In genomic region chr1:174044431-174044830, GRCm38 (mm10) we compare ENCODE assay signal across 40 mouse cellular contexts. TPM values are rescaled to one million over a fixed set of nuclear protein-coding genes. Genes with fewer than 3 reads are reported as not detected.
DNase-seq lines count a peak whose midpoint lies in the region; ATAC-seq lines count a peak whose summit lies in the region.
"Had no signal": no experiment of that assay in that cellular context is flagged by ENCODE, and none has a peak within 500 bp of the region (broad histone marks: within the 10 kb centered on the region; RNA-seq: fewer than 3 reads in every experiment).

No protein-coding gene starts in this region.

- peak; percentile 11 for DNase-seq in embryonic facial prominence, embryonic 14.5 days (ENCODE audit: low spot score)
- DNase-seq in embryonic facial prominence, embryonic 10.5 days (ENCODE audit: low spot score), result no peak
- DNase-seq in heart, adult 18-20 months, result peak; percentile 65 to 80
- no peak for DNase-seq in heart, postnatal 25 days (ENCODE audit: low spot score)
- peak; percentile 12 to 45 for DNase-seq in lung, adult 18-20 months
- no peak for DNase-seq in lung, postnatal 4 days
- DNase-seq in adipocyte (ENCODE audit: low spot score), result peak; percentile 72
- DNase-seq in cerebellum, adult 8-10 months, result no peak
- DNase-seq: adrenal gland, postnatal 25 days; cerebellum, adult 11-12 months; cerebellum, postnatal 10 days; kidney, postnatal 10 days; layer of hippocampus, postnatal 36 days; left cerebral cortex, postnatal 4 days; liver; right cerebral cortex, adult 18-20 months; thymus, adult 18-20 months; thymus, postnatal 25 days had no signal

- H3K9me3 ChIP-seq in embryonic facial prominence, embryonic 14.5 days (ENCODE audit: control insufficient read depth, low read length), result no peaks in the 10 kb centered on the region
- no peaks in the 10 kb centered on the region for H3K9me3 ChIP-seq in embryonic facial prominence, embryonic 10.5 days
- H3K9me3 ChIP-seq: forebrain, embryonic 10.5 days; heart, embryonic 15.5 days; lung, embryonic 15.5 days; neural tube, embryonic 12.5 days had no signal

- no peaks in the 10 kb centered on the region for H3K27me3 ChIP-seq in embryonic facial prominence, embryonic 14.5 days (replicated peaks; ENCODE audit: control insufficient read depth, insufficient read depth, low read length)
- H3K27me3 ChIP-seq in embryonic facial prominence, embryonic 10.5 days (replicated peaks; ENCODE audit: low read depth, poor library complexity, severe bottlenecking), result no peaks in the 10 kb centered on the region
- H3K27me3 ChIP-seq: heart, embryonic 15.5 days; lung, embryonic 15.5 days; neural tube, embryonic 12.5 days; Patski had no signal

- ATAC-seq in embryonic facial prominence, embryonic 14.5 days (ENCODE audit: low read depth), result no peak
- ATAC-seq: forebrain, embryonic 16.5 days; intestine, postnatal 0 days; midbrain, embryonic 16.5 days; Patski had no signal

- no peak overlapping the region for H3K4me2 ChIP-seq in embryonic facial prominence, embryonic 14.5 days (ENCODE audit: low read depth, low read length)
- H3K4me2 ChIP-seq: heart, embryonic 15.5 days; hindbrain, embryonic 14.5 days; lung, embryonic 15.5 days; midbrain, embryonic 11.5 days; neural tube, embryonic 12.5 days had no signal

- H3K27ac ChIP-seq in embryonic facial prominence, embryonic 14.5 days (replicated peaks; ENCODE audit: low read depth, low read length), result no peak overlapping the region
- no peak overlapping the region for H3K27ac ChIP-seq in embryonic facial prominence, embryonic 10.5 days (replicated peaks)
- H3K27ac ChIP-seq: forebrain, embryonic 10.5 days; heart, embryonic 15.5 days; hindbrain, embryonic 14.5 days; liver, embryonic 14.5 days; lung, embryonic 15.5 days; neural tube, embryonic 12.5 days; stomach, postnatal 0 days had no signal

- no peaks in the 10 kb centered on the region for H3K36me3 ChIP-seq in embryonic facial prominence, embryonic 14.5 days (ENCODE audit: control insufficient read depth, insufficient read depth, low read length)
- no peaks in the 10 kb centered on the region for H3K36me3 ChIP-seq in embryonic facial prominence, embryonic 10.5 days (replicated peaks)
- H3K36me3 ChIP-seq: forebrain, embryonic 10.5 days; G1E; heart, embryonic 15.5 days; lung, embryonic 15.5 days; neural tube, embryonic 12.5 days had no signal

- 47% methylated on average over 2 of the region's 2 CpGs for WGBS in embryonic facial prominence, embryonic 14.5 days
- WGBS in embryonic facial prominence, embryonic 10.5 days, result 71% methylated on average over 2 of the region's 2 CpGs

- intact Hi-C loops in heart, postnatal 25 days (cut with DNase I), result no loop called here

- no peaks in the 10 kb centered on the region for H3K4me1 ChIP-seq in embryonic facial prominence, embryonic 14.5 days (ENCODE audit: control insufficient read depth, insufficient read depth, low read length)
- H3K4me1 ChIP-seq in embryonic facial prominence, embryonic 10.5 days, result no peaks in the 10 kb centered on the region
- H3K4me1 ChIP-seq: forebrain, embryonic 10.5 days; heart, embryonic 15.5 days; neural tube, embryonic 12.5 days had no signal

- no peak overlapping the region for H3K4me3 ChIP-seq in embryonic facial prominence, embryonic 14.5 days (ENCODE audit: low read depth, low read length)
- no peak overlapping the region for H3K4me3 ChIP-seq in embryonic facial prominence, embryonic 10.5 days
- H3K4me3 ChIP-seq: forebrain, embryonic 10.5 days; heart, embryonic 15.5 days; lung, embryonic 15.5 days; myocyte; neural tube, embryonic 12.5 days had no signal

- no peak overlapping the region for H3K9ac ChIP-seq in embryonic facial prominence, embryonic 14.5 days (ENCODE audit: low read depth, low read length)
- H3K9ac ChIP-seq: heart, embryonic 15.5 days; hindbrain, embryonic 14.5 days; liver, embryonic 14.5 days; lung, embryonic 15.5 days; neural tube, embryonic 12.5 days had no signal

RNA-seq across cellular contexts. Expression of gene Olfr433, which starts 3.9 kb away (rescaled TPM):
- 0.17 and 0.18 TPM in 2 replicates for polyA plus RNA-seq in embryonic facial prominence, embryonic 14.5 days (2014; fragmentation: Nextera tagmentation; extraction: Ambion mirVana)
- polyA plus RNA-seq in embryonic facial prominence, embryonic 10.5 days (2016; fragmentation: Nextera tagmentation; extraction: Ambion mirVana), result not detected in 2 replicates
- total RNA-seq in heart, adult 18-20 months (2021), result not detected
- not detected for total RNA-seq in heart, postnatal 25 days (2021)
- total RNA-seq: adrenal gland, adult 18-20 months; adrenal gland, postnatal 25 days; hematopoietic stem cell, adult 5-6 weeks; layer of hippocampus, postnatal 36 days; left cerebral cortex, postnatal 4 days had no signal
- polyA plus RNA-seq: cortical plate, adult 2 months; embryonic facial prominence, embryonic 11.5 days; forebrain, embryonic 10.5 days; forebrain, embryonic 16.5 days; G1E; heart, embryonic 15.5 days; hindbrain, embryonic 14.5 days; intestine, postnatal 0 days; lung, embryonic 15.5 days; midbrain, embryonic 11.5 days; midbrain, embryonic 16.5 days; myocyte; neural tube, embryonic 12.5 days; Patski; stomach, postnatal 0 days had no signal

RNA-seq across cellular contexts. Expression of gene Olfr432, which starts 4.6 kb away (rescaled TPM):
- not detected in 2 replicates for polyA plus RNA-seq in embryonic facial prominence, embryonic 14.5 days (2014; fragmentation: Nextera tagmentation; extraction: Ambion mirVana)
- polyA plus RNA-seq in embryonic facial prominence, embryonic 10.5 days (2016; fragmentation: Nextera tagmentation; extraction: Ambion mirVana), result not detected in 2 replicates
- not detected for total RNA-seq in heart, adult 18-20 months (2021)
- total RNA-seq in heart, postnatal 25 days (2021), result not detected
- total RNA-seq: adrenal gland, adult 18-20 months; adrenal gland, postnatal 25 days; hematopoietic stem cell, adult 5-6 weeks; layer of hippocampus, postnatal 36 days; left cerebral cortex, postnatal 4 days had no signal
- polyA plus RNA-seq: cortical plate, adult 2 months; embryonic facial prominence, embryonic 11.5 days; forebrain, embryonic 10.5 days; forebrain, embryonic 16.5 days; G1E; heart, embryonic 15.5 days; hindbrain, embryonic 14.5 days; intestine, postnatal 0 days; large intestine, adult 2 months; liver, embryonic 14.5 days; lung, embryonic 15.5 days; midbrain, embryonic 11.5 days; midbrain, embryonic 16.5 days; myocyte; neural tube, embryonic 12.5 days; Patski; stomach, postnatal 0 days had no signal

RNA-seq across cellular contexts. Expression of gene Ifi205, which starts 12.8 kb away (rescaled TPM):
- polyA plus RNA-seq in embryonic facial prominence, embryonic 14.5 days (2014; fragmentation: Nextera tagmentation; extraction: Ambion mirVana), result 0.13 and 0.70 TPM in 2 replicates
- not detected in 2 replicates for polyA plus RNA-seq in embryonic facial prominence, embryonic 10.5 days (2016; fragmentation: Nextera tagmentation; extraction: Ambion mirVana)
- 10 to 100 TPM; 24.8 to 29.1 TPM for total RNA-seq in heart, adult 18-20 months (2021)
- 1 to 10 TPM; 5.2 to 6.0 TPM for total RNA-seq in heart, postnatal 25 days (2021)
- total RNA-seq: layer of hippocampus, postnatal 36 days; left cerebral cortex, postnatal 4 days had no signal
- polyA plus RNA-seq: embryonic facial prominence, embryonic 11.5 days; forebrain, embryonic 10.5 days; forebrain, embryonic 16.5 days; G1E; hindbrain, embryonic 14.5 days; midbrain, embryonic 11.5 days; midbrain, embryonic 16.5 days; neural tube, embryonic 12.5 days had no signal

RNA-seq across cellular contexts. Expression of gene Olfr430, which starts 22.0 kb away (rescaled TPM):
- 0.08 and 0.57 TPM in 2 replicates for polyA plus RNA-seq in embryonic facial prominence, embryonic 14.5 days (2014; fragmentation: Nextera tagmentation; extraction: Ambion mirVana)
- polyA plus RNA-seq in embryonic facial prominence, embryonic 10.5 days (2016; fragmentation: Nextera tagmentation; extraction: Ambion mirVana), result not detected in 2 replicates
- not detected for total RNA-seq in heart, adult 18-20 months (2021)
- total RNA-seq in heart, postnatal 25 days (2021), result not detected
- total RNA-seq: adrenal gland, adult 18-20 months; adrenal gland, postnatal 25 days; G1E; hematopoietic stem cell, adult 5-6 weeks; layer of hippocampus, postnatal 36 days; left cerebral cortex, postnatal 4 days; megakaryocyte, adult 5-6 weeks had no signal
- polyA plus RNA-seq: cortical plate, adult 2 months; forebrain, embryonic 10.5 days; forebrain, embryonic 16.5 days; G1E; gonadal fat pad, adult 2 months; heart, embryonic 15.5 days; hindbrain, embryonic 14.5 days; intestine, postnatal 0 days; large intestine, adult 2 months; liver, embryonic 14.5 days; lung, embryonic 15.5 days; midbrain, embryonic 11.5 days; midbrain, embryonic 16.5 days; myocyte; neural tube, embryonic 12.5 days; Patski; spleen, adult 2 months; stomach, postnatal 0 days had no signal

RNA-seq across cellular contexts. Expression of gene Olfr429, which starts 39.7 kb away (rescaled TPM):
- 0.08 TPM in 1 of 2 replicates, not detected in the other for polyA plus RNA-seq in embryonic facial prominence, embryonic 14.5 days (2014; fragmentation: Nextera tagmentation; extraction: Ambion mirVana)
- polyA plus RNA-seq in embryonic facial prominence, embryonic 10.5 days (2016; fragmentation: Nextera tagmentation; extraction: Ambion mirVana), result not detected in 2 replicates
- not detected for total RNA-seq in heart, adult 18-20 months (2021)
- total RNA-seq in heart, postnatal 25 days (2021), result not detected
- total RNA-seq: adrenal gland, adult 18-20 months; adrenal gland, postnatal 25 days; G1E; hematopoietic stem cell, adult 5-6 weeks; layer of hippocampus, postnatal 36 days; left cerebral cortex, postnatal 4 days; megakaryocyte, adult 5-6 weeks had no signal
- polyA plus RNA-seq: cortical plate, adult 2 months; embryonic facial prominence, embryonic 11.5 days; forebrain, embryonic 10.5 days; forebrain, embryonic 16.5 days; G1E; gonadal fat pad, adult 2 months; heart, embryonic 15.5 days; hindbrain, embryonic 14.5 days; intestine, postnatal 0 days; large intestine, adult 2 months; liver, embryonic 14.5 days; lung, embryonic 15.5 days; midbrain, embryonic 11.5 days; midbrain, embryonic 16.5 days; myocyte; neural tube, embryonic 12.5 days; Patski; spleen, adult 2 months; stomach, postnatal 0 days had no signal

Comparison
In these comparisons a context has a peak if more than half of its experiments do, and no peak if none do; other contexts are left out.
1. DNase-seq: peak in embryonic facial prominence, embryonic 14.5 days (single experiment), heart, adult 18-20 months (2 of 2), lung, adult 18-20 months (2 of 2) and adipocyte (single experiment); none in embryonic facial prominence, embryonic 10.5 days (single experiment), heart, postnatal 25 days (single experiment), lung, postnatal 4 days (0 of 2) and cerebellum, adult 8-10 months (single experiment).